ENCODE assay signal across 8 mouse cellular contexts in genomic region chr8:108748851-108749376, GRCm38 (mm10).
DNase-seq lines count a peak whose midpoint lies in the region; ATAC-seq lines count a peak whose summit lies in the region.

No protein-coding gene starts in this region.

- H3K27me3 ChIP-seq in heart, embryonic 12.5 days (replicated peaks): no peaks in the 10 kb centered on the region
- no peaks in the 10 kb centered on the region for H3K27me3 ChIP-seq in liver, embryonic 12.5 days (replicated peaks)

- 20% methylated on average over 6 of the region's 6 CpGs for WGBS in heart, embryonic 12.5 days
- 16% methylated on average over 6 of the region's 6 CpGs for WGBS in liver, embryonic 12.5 days (ENCODE audit: insufficient replicate concordance)

- ATAC-seq in heart, embryonic 12.5 days (ENCODE audit: insufficient number of reproducible peaks, low FRiP score): peak; percentile 40; the same call in 1 of the 2 replicates
- ATAC-seq in liver, embryonic 12.5 days: peak; percentile 35; the same call in 1 of the 2 replicates

- H3K9ac ChIP-seq in heart, embryonic 12.5 days: 0 out of 2 replicates have a peak overlapping the region, but pooled peaks have one; percentile 43
- H3K9ac ChIP-seq in liver, embryonic 12.5 days: no peak overlapping the region

- peak; percentile 39 to 41 for DNase-seq in adrenal gland, postnatal 36 days
- DNase-seq in adrenal gland, postnatal 14 days: no peak
- peak; percentile 43 to 54 for DNase-seq in lung, postnatal 4 days
- no peak for DNase-seq in lung, postnatal 25 days (ENCODE audit: low spot score)
- peak; percentile 75 for DNase-seq in retina, postnatal 1 day
- no peak for DNase-seq in urinary bladder, postnatal 36 days (ENCODE audit: low spot score in 2 of 2)

- no peaks in the 10 kb centered on the region for H3K36me3 ChIP-seq in heart, embryonic 12.5 days
- H3K36me3 ChIP-seq in liver, embryonic 12.5 days: no peaks in the 10 kb centered on the region

- peak overlapping the region; percentile 65 for H3K27ac ChIP-seq in heart, embryonic 12.5 days (ENCODE audit: poor library complexity, severe bottlenecking)
- H3K27ac ChIP-seq in liver, embryonic 12.5 days: peak overlapping the region; percentile 64

- no peaks in the 10 kb centered on the region for H3K9me3 ChIP-seq in heart, embryonic 12.5 days (replicated peaks)
- H3K9me3 ChIP-seq in liver, embryonic 12.5 days (replicated peaks): no peaks in the 10 kb centered on the region

- no peak overlapping the region for H3K4me3 ChIP-seq in heart, embryonic 12.5 days
- no peak overlapping the region for H3K4me3 ChIP-seq in liver, embryonic 12.5 days

- H3K4me2 ChIP-seq in heart, embryonic 12.5 days: peak overlapping the region; percentile 24; the same call in 1 of the 2 replicates
- 0 out of 2 replicates have a peak overlapping the region, but pooled peaks have one; percentile 16 for H3K4me2 ChIP-seq in liver, embryonic 12.5 days

- H3K4me1 ChIP-seq in heart, embryonic 12.5 days (replicated peaks): peaks cover 38% of the 10 kb centered on the region
- H3K4me1 ChIP-seq in liver, embryonic 12.5 days: peaks cover 37% of the 10 kb centered on the region

Comparison
In these comparisons a context has a peak if more than half of its experiments do, and no peak if none do; other contexts are left out.
1. DNase-seq: peak in adrenal gland, postnatal 36 days (2 of 2), lung, postnatal 4 days (2 of 2) and retina, postnatal 1 day (single experiment); none in adrenal gland, postnatal 14 days (single experiment), lung, postnatal 25 days (single experiment) and urinary bladder, postnatal 36 days (0 of 2).